In genomic region chr1:172349916-172350812, GRCm38 (mm10) we compare ENCODE assay signal across 8 mouse cellular contexts. TPM values are rescaled to one million over a fixed set of nuclear protein-coding genes. Genes with fewer than 3 reads are reported as not detected.
DNase-seq lines count a peak whose midpoint lies in the region; ATAC-seq and TF ChIP-seq lines count a peak whose summit lies in the region.

No protein-coding gene starts in this region.

- H3K4me2 ChIP-seq in forebrain, embryonic 11.5 days (ENCODE audit: low read depth, low read length, severe bottlenecking): peak overlapping the region; percentile 33; the same call in 1 of the 2 replicates
- peak overlapping the region; percentile 21 for H3K4me2 ChIP-seq in kidney, embryonic 16.5 days (replicated peaks; ENCODE audit: low read depth, low read length)
- H3K4me2 ChIP-seq in liver, postnatal 0 days (ENCODE audit: low read depth, low read length): no peak overlapping the region

- H3K9ac ChIP-seq in forebrain, embryonic 11.5 days (ENCODE audit: low read length): peak overlapping the region; percentile 51
- H3K9ac ChIP-seq in kidney, embryonic 16.5 days (replicated peaks; ENCODE audit: low read length): peak overlapping the region; percentile 40
- H3K9ac ChIP-seq in liver, postnatal 0 days (replicated peaks): no peak overlapping the region

- H3K4me1 ChIP-seq in E14TG2a.4 (replicated peaks; ENCODE audit: low read depth, low read length): peaks cover 29% of the 10 kb centered on the region
- peaks cover 33% of the 10 kb centered on the region for H3K4me1 ChIP-seq in forebrain, embryonic 11.5 days (replicated peaks; ENCODE audit: control insufficient read depth, insufficient read depth, low read length)
- H3K4me1 ChIP-seq in kidney, embryonic 16.5 days (ENCODE audit: insufficient read depth, low read length): peaks cover 27% of the 10 kb centered on the region
- H3K4me1 ChIP-seq in liver, postnatal 0 days (ENCODE audit: insufficient read depth): peaks cover 20% of the 10 kb centered on the region

- no peak for DNase-seq in frontal cortex, postnatal 25 days (ENCODE audit: low spot score in 2 of 2)
- peak; percentile 94 for DNase-seq in forebrain, embryonic 11.5 days (ENCODE audit: low spot score)
- peak; percentile 35 for DNase-seq in liver, postnatal 0 days
- peak; percentile 64 to 69 for DNase-seq in right cerebral cortex, postnatal 36 days (ENCODE audit: low spot score in 2 of 2)

- H3K9me3 ChIP-seq in E14TG2a.4 (ENCODE audit: low read length): no peaks in the 10 kb centered on the region
- no peaks in the 10 kb centered on the region for H3K9me3 ChIP-seq in forebrain, embryonic 11.5 days (ENCODE audit: control insufficient read depth, low read length)
- no peaks in the 10 kb centered on the region for H3K9me3 ChIP-seq in kidney, embryonic 16.5 days (ENCODE audit: low read length)
- no peaks in the 10 kb centered on the region for H3K9me3 ChIP-seq in liver, postnatal 0 days (ENCODE audit: low read length)

- H3K27me3 ChIP-seq in E14TG2a.4 (ENCODE audit: insufficient read depth, low read length): peaks cover 79% of the 10 kb centered on the region
- H3K27me3 ChIP-seq in forebrain, embryonic 11.5 days (ENCODE audit: control insufficient read depth, insufficient read depth, low read length): no peaks in the 10 kb centered on the region
- peaks cover 11% of the 10 kb centered on the region for H3K27me3 ChIP-seq in kidney, embryonic 16.5 days (ENCODE audit: insufficient read depth, low read length)
- H3K27me3 ChIP-seq in liver, postnatal 0 days (ENCODE audit: insufficient read depth, low read length): 0 out of 2 replicates have a peak, but pooled peaks cover 3% of the 10 kb centered on the region

- no peaks in the 10 kb centered on the region for H3K36me3 ChIP-seq in E14TG2a.4 (ENCODE audit: insufficient read depth, low read length)
- H3K36me3 ChIP-seq in forebrain, embryonic 11.5 days (ENCODE audit: control insufficient read depth, insufficient read depth, low read length): no peaks in the 10 kb centered on the region
- no peaks in the 10 kb centered on the region for H3K36me3 ChIP-seq in kidney, embryonic 16.5 days (ENCODE audit: insufficient read depth, low read length)
- no peaks in the 10 kb centered on the region for H3K36me3 ChIP-seq in liver, postnatal 0 days (replicated peaks; ENCODE audit: insufficient read depth, low read length)

- TF ChIP-seq EP300 in liver, postnatal 0 days (IDR thresholded peaks at IDR 0.05; ENCODE audit: low read depth): no peak

- H3K4me3 ChIP-seq in E14TG2a.4 (replicated peaks; ENCODE audit: low read length): peak overlapping the region; percentile 46
- H3K4me3 ChIP-seq in forebrain, embryonic 11.5 days (ENCODE audit: low read depth, low read length): no peak overlapping the region
- H3K4me3 ChIP-seq in kidney, embryonic 16.5 days (ENCODE audit: low read length): no peak overlapping the region
- H3K4me3 ChIP-seq in liver, postnatal 0 days (ENCODE audit: low read depth, low read length): no peak overlapping the region

- peak overlapping the region; percentile 96 for H3K27ac ChIP-seq in forebrain, embryonic 11.5 days (ENCODE audit: low read depth, low read length)
- H3K27ac ChIP-seq in kidney, embryonic 16.5 days (ENCODE audit: low read length): peak overlapping the region; percentile 89
- no peak overlapping the region for H3K27ac ChIP-seq in liver, postnatal 0 days (ENCODE audit: low read depth)

- ATAC-seq in frontal cortex, adult (ENCODE audit: low TSS enrichment): peak; percentile 66
- ATAC-seq in forebrain, embryonic 11.5 days (replicated peaks; ENCODE audit: low FRiP score): peak; percentile 98
- ATAC-seq in kidney, embryonic 16.5 days (ENCODE audit: low FRiP score, low TSS enrichment): peak; percentile 90
- ATAC-seq in liver, postnatal 0 days: peak; percentile 32
- ATAC-seq in megakaryocyte-erythroid progenitor cell, adult 5-6 weeks (replicated peaks; ENCODE audit: low FRiP score, low TSS enrichment, poor library complexity, severe bottlenecking): no peak

- WGBS in forebrain, embryonic 11.5 days: 3% methylated on average over 19 of the region's 19 CpGs
- WGBS in kidney, embryonic 16.5 days: 10% methylated on average over 19 of the region's 19 CpGs
- 31% methylated on average over 19 of the region's 19 CpGs for WGBS in liver, postnatal 0 days (ENCODE audit: insufficient replicate concordance)

- TF ChIP-seq CTCF in E14TG2a.4 (conservative IDR thresholded peaks at IDR 0.05; ENCODE audit: low read length): no peak
- no peak for TF ChIP-seq CTCF in liver, postnatal 0 days (IDR thresholded peaks at IDR 0.05; ENCODE audit: low read depth)

RNA-seq across cellular contexts. Expression of gene Kcnj10, which starts 9.2 kb away (rescaled TPM):
- polyA plus RNA-seq in forebrain, embryonic 11.5 days (2014; fragmentation: Nextera tagmentation; extraction: Ambion mirVana): 0.69 and 0.73 TPM in 2 replicates
- polyA plus RNA-seq in kidney, embryonic 16.5 days (2015; fragmentation: Nextera tagmentation; extraction: Ambion mirVana): 1.2 and 1.6 TPM in 2 replicates
- polyA plus RNA-seq in liver, postnatal 0 days (2015; fragmentation: Nextera tagmentation; extraction: Ambion mirVana): 0.17 and 0.19 TPM in 2 replicates
- not detected in 2 replicates for total RNA-seq in megakaryocyte-erythroid progenitor cell, adult 5-6 weeks (2014; fragmentation: Nextera tagmentation)
- total RNA-seq in megakaryocyte-erythroid progenitor cell, adult 5-6 weeks (2017): 0.15 and 0.75 TPM in 2 replicates

RNA-seq across cellular contexts. Expression of gene Kcnj9, which starts 21.0 kb away (rescaled TPM):
- polyA plus RNA-seq in forebrain, embryonic 11.5 days (2014; fragmentation: Nextera tagmentation; extraction: Ambion mirVana): 0.68 and 0.89 TPM in 2 replicates
- polyA plus RNA-seq in kidney, embryonic 16.5 days (2015; fragmentation: Nextera tagmentation; extraction: Ambion mirVana): not detected in 2 replicates
- 0.07 TPM in 2 replicates for polyA plus RNA-seq in liver, postnatal 0 days (2015; fragmentation: Nextera tagmentation; extraction: Ambion mirVana)
- total RNA-seq in megakaryocyte-erythroid progenitor cell, adult 5-6 weeks (2014; fragmentation: Nextera tagmentation): not detected in 2 replicates
- total RNA-seq in megakaryocyte-erythroid progenitor cell, adult 5-6 weeks (2017): not detected in 2 replicates

RNA-seq across cellular contexts. Expression of gene Pigm, which starts 26.2 kb away (rescaled TPM):
- 13.7 and 14.8 TPM in 2 replicates for polyA plus RNA-seq in forebrain, embryonic 11.5 days (2014; fragmentation: Nextera tagmentation; extraction: Ambion mirVana)
- 7.3 and 7.8 TPM in 2 replicates for polyA plus RNA-seq in kidney, embryonic 16.5 days (2015; fragmentation: Nextera tagmentation; extraction: Ambion mirVana)
- 1.8 TPM in 2 replicates for polyA plus RNA-seq in liver, postnatal 0 days (2015; fragmentation: Nextera tagmentation; extraction: Ambion mirVana)
- total RNA-seq in megakaryocyte-erythroid progenitor cell, adult 5-6 weeks (2014; fragmentation: Nextera tagmentation): 12.9 and 18.2 TPM in 2 replicates
- total RNA-seq in megakaryocyte-erythroid progenitor cell, adult 5-6 weeks (2017): 16.4 and 16.8 TPM in 2 replicates

RNA-seq across cellular contexts. Expression of gene Atp1a2, which starts 52.3 kb away (rescaled TPM):
- 1.5 and 2.1 TPM in 2 replicates for polyA plus RNA-seq in forebrain, embryonic 11.5 days (2014; fragmentation: Nextera tagmentation; extraction: Ambion mirVana)
- polyA plus RNA-seq in kidney, embryonic 16.5 days (2015; fragmentation: Nextera tagmentation; extraction: Ambion mirVana): 1.7 and 2.4 TPM in 2 replicates
- 0.29 and 1.4 TPM in 2 replicates for polyA plus RNA-seq in liver, postnatal 0 days (2015; fragmentation: Nextera tagmentation; extraction: Ambion mirVana)
- total RNA-seq in megakaryocyte-erythroid progenitor cell, adult 5-6 weeks (2014; fragmentation: Nextera tagmentation): not detected in 2 replicates
- not detected in 2 replicates for total RNA-seq in megakaryocyte-erythroid progenitor cell, adult 5-6 weeks (2017)

Comparison
In these comparisons a context has a peak if more than half of its experiments do, and no peak if none do; other contexts are left out.
1. DNase-seq: peak in forebrain, embryonic 11.5 days (single experiment), liver, postnatal 0 days (single experiment) and right cerebral cortex, postnatal 36 days (2 of 2); none in frontal cortex, postnatal 25 days (0 of 2).